Mouse (Mus musculus): Measurements from ENCODE around the gene Gm20605. TPM values are rescaled to one million over a fixed set of nuclear protein-coding genes. Genes with fewer than 3 reads are reported as not detected.
A peak's percentile ranks its signal among the peaks of the same experiment; 100 is the strongest.
"Not testable (repeated sequence)": the region's sequence is repeated elsewhere in the genome, so short reads cannot be mapped to it uniquely, and the experiment has no call there.

Gm20605 gene
- total RNA-seq, 2 experiments from 2014 or later: 4.8 to 6.6 TPM

GRCm38 (mm10) chr5:137613076-137613475 lies 15.9 kb upstream of the Gm20605 start:
- no peak for DNase-seq

- no peak for DNase-seq
These were observed 15.4 kb upstream of the Gm20605 start, which contains the start of gene Pcolce for GRCm38 (mm10) chr5:137613550-137613949. TSS of gene Pcolce (minus strand) at chr5:137613784.

GRCm38 (mm10) chr5:137614921-137615320 lies 14.1 kb upstream of the Gm20605 start:
- DNase-seq: not testable (repeated sequence)

- DNase-seq: no peak
These were observed 13.6 kb upstream of the Gm20605 start for GRCm38 (mm10) chr5:137615347-137615746.

- no peak for DNase-seq
These were observed 4.9 kb upstream of the Gm20605 start for GRCm38 (mm10) chr5:137623937-137624530.

- no peak for DNase-seq
These were observed 984 bp upstream of the Gm20605 start for GRCm38 (mm10) chr5:137627991-137628390.

- DNase-seq: no peak
These were observed 339 bp downstream of the Gm20605 start for GRCm38 (mm10) chr5:137629306-137629721.

GRCm38 (mm10) chr5:137629906-137630545 lies 1.1 kb downstream of the Gm20605 start:
- DNase-seq: no peak

- peak; percentile 39 for DNase-seq
These were observed 1.6 kb downstream of the Gm20605 start for GRCm38 (mm10) chr5:137630602-137631001.

- peak; percentile 41 for DNase-seq
These were observed 2.2 kb downstream of the Gm20605 start for GRCm38 (mm10) chr5:137631171-137631570.

GRCm38 (mm10) chr5:137631591-137631990 lies 2.6 kb downstream of the Gm20605 start:
- no peak for DNase-seq

- no peak for DNase-seq
These were observed 4.6 kb downstream of the Gm20605 start for GRCm38 (mm10) chr5:137633397-137634084.

- no peak for DNase-seq
These were observed 10.5 kb downstream of the Gm20605 start for GRCm38 (mm10) chr5:137639472-137639871.

- DNase-seq: peak; percentile 51
These were observed 12.1 kb downstream of the Gm20605 start, which contains the start of gene Sap25 for GRCm38 (mm10) chr5:137641054-137641453. TSS of gene Sap25 (plus strand) at chr5:137641334.

GRCm38 (mm10) chr5:137642886-137643285 lies 13.9 kb downstream of the Gm20605 start:
- no peak for DNase-seq

GRCm38 (mm10) chr5:137644484-137644883 lies 15.5 kb downstream of the Gm20605 start:
- DNase-seq: no peak

GRCm38 (mm10) chr5:137645091-137645651 lies 16.2 kb downstream of the Gm20605 start:
- no peak for DNase-seq

- DNase-seq: no peak
These were observed 16.7 kb downstream of the Gm20605 start, which contains the start of gene Irs3 for GRCm38 (mm10) chr5:137645652-137646091. TSS of gene Irs3 (minus strand) at chr5:137645714.

- no peak for DNase-seq
These were observed 19.0 kb downstream of the Gm20605 start for GRCm38 (mm10) chr5:137647827-137648601.

GRCm38 (mm10) chr5:137649251-137649650 lies 20.3 kb downstream of the Gm20605 start:
- DNase-seq: no peak

- no peak for DNase-seq
These were observed 20.9 kb downstream of the Gm20605 start for GRCm38 (mm10) chr5:137649669-137650571.
